Mouse (Mus musculus) left cerebral cortex, adult 18-20 months (tissue): ENCODE data around the gene St7. TPM values are rescaled to one million over a fixed set of nuclear protein-coding genes. Genes with fewer than 3 reads are reported as not detected.
"Not testable (repeated sequence)": the region's sequence is repeated elsewhere in the genome, so short reads cannot be mapped to it uniquely, and the experiment has no call there.

Experiments used
- DNase-seq, 2 experiments: peaks; one replicate each; pipeline ENCODE4 v3.0.0; 2021 to 2022; ENCODE audit warnings: low spot score in 2 of 2, mixed read lengths in 1 of 2
- long read RNA-seq, 2 experiments: library from polyadenylated mRNA; stranded (forward); transcript quantifications; one replicate each; pipeline ENCODE4 v2.0.0; 2021
- total RNA-seq, 2 experiments: library from RNA; stranded (reverse); gene quantifications; 2 replicates each; pipeline ENCODE4 v1.2.3; 2021

Gene St7
- total RNA-seq: 10 to 100 TPM; 32.3 to 38.6 TPM
- long read RNA-seq, experiment 1, transcript St7-203 (16 exons, 2,288 nt): major isoform, 9 of 21 reads
- long read RNA-seq, experiment 1, partial matches to known transcripts: 2 of 21 reads
- long read RNA-seq, experiment 1, other reads (novel, unspliced or antisense): 5 of 21 reads
- long read RNA-seq, experiment 2, transcript St7-202 (15 exons, 2,046 nt): minor isoform, 5 of 18 reads
- long read RNA-seq, experiment 2, transcript St7-203 (16 exons, 2,288 nt): major isoform, 6 of 18 reads
- long read RNA-seq, experiment 2, partial matches to known transcripts: 2 of 18 reads
- long read RNA-seq, experiment 2, other reads (novel, unspliced or antisense): 5 of 18 reads

GRCm38 (mm10) chr6:17692647-17693046, at the start of gene St7:
St7 (plus strand) TSS chr6:17692933.
- DNase-seq: no peak

DNA sequence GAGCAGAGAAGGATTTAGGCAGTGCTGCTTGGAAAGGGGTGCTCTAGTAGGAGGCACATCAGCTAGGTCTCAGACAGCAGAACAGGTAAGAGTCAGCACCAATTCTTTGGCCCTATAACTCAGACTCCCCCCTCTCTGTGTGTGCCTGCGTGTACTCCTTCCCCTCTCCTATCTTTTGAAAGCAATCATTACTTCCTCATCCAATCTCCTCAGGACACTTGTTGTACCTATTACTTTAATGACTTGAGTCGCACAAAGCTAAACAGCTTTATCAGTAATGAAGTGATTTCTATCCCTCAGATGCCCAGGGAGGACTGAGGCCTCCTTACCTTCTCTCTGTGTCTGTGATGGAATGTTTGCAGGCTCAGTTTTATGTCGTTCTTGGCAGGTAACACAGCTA, 46.6 kb upstream of the St7 start:
- DNase-seq: no peak

GRCm38 (mm10) chr6:17652132-17652531, 40.6 kb upstream of the St7 start:
- DNase-seq: no peak

DNA sequence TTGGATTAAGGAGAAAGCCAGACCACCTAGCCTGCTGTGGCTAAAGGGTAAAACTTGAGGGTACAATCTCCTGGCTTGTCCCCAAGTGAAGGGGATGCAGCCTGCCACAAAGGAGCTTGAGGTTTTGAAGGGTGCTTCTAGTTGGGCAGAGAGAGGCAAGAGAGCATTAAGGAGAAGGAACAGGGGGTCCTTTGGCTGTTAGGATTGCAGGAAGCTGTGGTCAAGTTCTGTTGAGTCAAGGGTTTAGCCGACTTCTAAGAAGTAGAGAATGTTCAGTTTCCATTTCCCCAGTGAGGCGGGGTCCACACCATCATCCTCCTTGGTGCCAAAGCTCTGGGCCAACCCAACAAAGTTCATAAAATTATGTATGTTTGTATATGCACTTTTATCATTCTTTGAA, 37.7 kb upstream of the St7 start:
- DNase-seq: no peak

DNA sequence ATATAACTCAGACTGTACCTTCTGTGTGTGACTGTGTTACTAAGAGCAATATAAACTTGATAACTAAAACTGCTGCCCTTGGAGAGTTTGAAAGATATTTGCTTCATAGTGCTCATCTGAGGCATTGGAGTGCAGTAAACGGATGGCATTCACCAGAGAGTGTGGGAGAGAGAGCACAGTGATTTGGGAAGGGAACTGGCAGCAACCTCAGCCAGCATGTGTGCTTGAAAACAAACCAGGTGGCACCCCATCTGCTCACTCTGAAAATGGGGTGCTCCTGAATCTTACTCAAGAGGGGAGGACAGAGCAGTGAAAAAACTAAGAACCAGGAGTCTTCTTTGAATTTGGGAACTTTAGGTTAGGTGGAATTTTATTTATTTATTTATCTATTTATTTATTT, 35.4 kb upstream of the St7 start:
- peak; percentile 55 to 61 for DNase-seq

GRCm38 (mm10) chr6:17665348-17665747, 27.4 kb upstream of the St7 start:
- no peak for DNase-seq

GRCm38 (mm10) chr6:17666024-17666423, 26.7 kb upstream of the St7 start:
- DNase-seq: no peak

- no peak for DNase-seq
These were observed 24.9 kb upstream of the St7 start for GRCm38 (mm10) chr6:17667813-17668212.

GRCm38 (mm10) chr6:17668334-17668733, 24.4 kb upstream of the St7 start:
- no peak for DNase-seq

- no peak for DNase-seq
These were observed 22.9 kb upstream of the St7 start for GRCm38 (mm10) chr6:17669826-17670225.

DNA sequence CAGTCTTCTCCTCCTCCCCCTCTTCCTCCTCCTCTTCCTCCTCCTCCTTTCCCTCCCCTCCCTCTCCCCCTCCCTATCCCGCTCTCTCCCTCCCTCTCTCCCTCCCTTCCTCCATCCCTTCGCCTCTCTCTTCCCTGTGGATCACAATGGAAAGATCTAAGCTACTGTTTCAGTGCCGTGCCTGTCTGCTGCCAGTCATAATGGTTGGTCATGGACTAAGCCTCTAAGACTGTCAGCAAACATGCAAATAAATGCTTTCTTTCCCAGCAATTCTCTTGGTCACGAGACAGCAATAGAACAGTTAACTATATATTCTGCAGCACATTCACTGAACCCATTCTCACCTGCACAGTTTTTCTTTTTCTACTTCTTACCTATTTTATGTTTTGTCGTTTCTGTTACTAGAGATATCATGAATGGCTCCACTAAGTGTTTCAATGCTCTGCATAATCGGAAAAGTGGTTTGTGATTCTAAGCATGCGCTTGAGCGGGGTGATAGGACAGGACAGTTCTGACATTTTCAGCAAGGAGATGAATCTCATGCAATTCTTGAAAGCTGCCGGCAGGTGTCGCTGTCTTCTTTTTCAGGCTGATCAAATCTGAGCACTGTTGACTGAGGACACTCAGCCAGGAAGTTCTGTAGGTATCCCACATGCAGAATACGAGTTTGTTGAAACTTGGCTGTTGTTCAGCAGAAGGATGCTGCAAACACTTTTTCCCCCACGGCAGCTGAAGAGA, 17.5 kb upstream of the St7 start:
- DNase-seq: peak; percentile 37 to 62

GRCm38 (mm10) chr6:17677008-17677407, 15.7 kb upstream of the St7 start:
- DNase-seq: no peak

DNA sequence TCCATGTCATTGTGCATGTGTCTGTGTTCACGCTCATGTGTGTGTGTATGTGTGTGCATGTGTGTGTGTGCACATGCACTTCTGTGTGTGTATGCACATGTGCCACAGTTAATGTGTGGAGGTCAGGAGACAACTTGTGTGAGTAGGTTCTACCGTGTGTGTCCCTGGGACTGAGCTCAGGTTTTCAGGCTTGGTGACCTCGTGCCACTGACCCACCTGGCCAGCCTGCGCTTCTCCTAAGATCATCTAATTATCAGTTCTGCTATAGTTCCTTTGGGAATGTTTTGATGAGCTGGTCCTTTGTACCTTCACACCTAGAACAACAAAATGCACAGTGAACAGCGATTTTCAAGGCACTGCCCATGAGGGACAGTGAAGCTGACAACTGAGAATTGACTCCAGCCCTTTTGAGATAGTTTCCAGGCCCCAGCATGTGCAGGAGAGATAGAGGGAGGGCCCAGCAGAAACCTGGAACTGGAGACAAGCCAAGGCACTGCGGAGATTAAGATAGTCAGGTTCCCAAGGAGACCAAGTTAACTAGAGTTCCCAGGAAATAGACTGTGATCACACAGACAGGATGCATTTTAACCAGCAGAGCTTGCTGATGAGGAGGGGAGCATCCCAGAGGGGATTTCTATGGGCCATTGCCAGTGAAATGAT, 12.3 kb upstream of the St7 start:
- no peak for DNase-seq

DNA sequence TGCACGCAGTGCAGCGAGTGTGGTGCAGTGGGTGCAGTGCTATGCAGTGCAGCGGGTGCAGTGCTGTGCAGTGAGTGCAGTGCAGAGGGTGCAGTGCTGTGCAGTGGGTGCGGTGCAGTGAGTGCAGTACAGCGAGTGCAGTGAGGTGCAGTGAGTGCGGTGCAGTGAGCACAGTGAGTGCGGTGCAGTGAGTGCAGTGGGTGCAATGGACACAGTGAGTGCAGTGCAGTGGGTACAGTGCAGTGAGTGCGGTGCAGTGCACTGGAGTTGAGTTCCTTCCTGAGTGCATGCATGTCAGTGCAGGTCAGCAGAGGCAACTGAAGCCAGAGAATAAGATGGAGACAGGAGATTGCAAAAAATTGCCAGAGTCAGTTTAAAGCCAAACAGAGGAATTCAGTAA, 10.9 kb upstream of the St7 start:
- DNase-seq: no peak

- DNase-seq: no peak
These were observed 4.1 kb upstream of the St7 start for GRCm38 (mm10) chr6:17688676-17689075.

GRCm38 (mm10) chr6:17693726-17694549, 1.2 kb downstream of the St7 start:
- peak; percentile 34 to 58 for DNase-seq

DNA sequence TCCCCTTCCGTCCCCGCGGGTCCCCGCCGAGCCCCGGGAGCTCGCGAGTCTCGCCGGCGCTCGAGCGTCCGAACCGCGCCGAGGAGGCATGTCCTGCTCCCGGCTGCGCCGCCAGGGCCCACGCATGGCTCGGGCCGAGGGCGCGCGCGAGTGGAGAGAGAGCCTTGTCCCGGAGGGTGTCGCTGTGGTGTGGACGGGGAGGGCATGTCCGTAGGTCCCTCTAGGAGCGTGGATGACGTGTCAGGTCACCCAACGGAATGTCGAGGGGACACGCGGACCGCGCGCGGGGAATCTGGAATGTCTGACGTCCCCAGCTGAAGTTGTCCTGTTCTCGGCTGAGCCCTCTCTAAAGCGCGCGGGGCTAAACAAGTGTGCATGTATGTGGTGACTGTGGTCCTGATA, 1.8 kb downstream of the St7 start:
- DNase-seq: peak; percentile 57 to 64

- DNase-seq: peak; percentile 67 to 68
These were observed 3.6 kb downstream of the St7 start for GRCm38 (mm10) chr6:17696321-17696734.

DNA sequence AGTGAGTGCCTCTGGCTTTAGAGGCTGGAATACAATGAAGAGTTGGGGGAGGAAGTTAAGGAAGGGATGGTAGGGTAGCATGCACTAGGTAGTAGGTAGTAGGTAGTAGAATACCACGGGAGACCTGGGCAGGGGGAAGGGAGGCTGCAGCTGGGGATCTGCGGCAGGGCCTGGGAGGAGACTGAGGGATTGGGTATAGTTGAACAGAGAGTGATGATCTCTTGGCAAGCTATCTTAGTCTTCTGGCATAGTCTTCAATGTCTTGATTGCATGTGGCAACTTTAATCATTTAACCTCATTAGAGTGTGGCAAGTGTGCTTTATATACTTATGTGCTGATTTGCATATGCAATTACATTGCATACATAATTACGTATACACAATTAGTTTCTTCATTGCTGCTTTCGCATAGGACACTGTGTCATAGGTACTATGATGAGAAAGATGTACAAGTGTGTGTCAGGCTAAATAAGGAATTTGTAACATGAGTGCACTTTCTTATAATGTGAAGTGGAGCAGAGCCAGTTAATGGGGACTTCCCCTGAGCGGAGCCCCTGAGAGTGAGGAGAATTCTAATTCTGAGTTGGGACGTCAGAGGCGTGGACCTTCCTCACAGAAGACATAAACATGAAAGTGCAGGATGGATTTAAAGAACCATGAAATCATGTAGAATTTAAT, 8.3 kb downstream of the St7 start:
- DNase-seq: no peak

GRCm38 (mm10) chr6:17704038-17704437, 11.3 kb downstream of the St7 start:
- DNase-seq: not testable (repeated sequence)

GRCm38 (mm10) chr6:17705973-17706372, 13.2 kb downstream of the St7 start:
- DNase-seq: no peak
